Comparison of ENCODE assay signal across 9 mouse cellular contexts in the genomic region with DNA sequence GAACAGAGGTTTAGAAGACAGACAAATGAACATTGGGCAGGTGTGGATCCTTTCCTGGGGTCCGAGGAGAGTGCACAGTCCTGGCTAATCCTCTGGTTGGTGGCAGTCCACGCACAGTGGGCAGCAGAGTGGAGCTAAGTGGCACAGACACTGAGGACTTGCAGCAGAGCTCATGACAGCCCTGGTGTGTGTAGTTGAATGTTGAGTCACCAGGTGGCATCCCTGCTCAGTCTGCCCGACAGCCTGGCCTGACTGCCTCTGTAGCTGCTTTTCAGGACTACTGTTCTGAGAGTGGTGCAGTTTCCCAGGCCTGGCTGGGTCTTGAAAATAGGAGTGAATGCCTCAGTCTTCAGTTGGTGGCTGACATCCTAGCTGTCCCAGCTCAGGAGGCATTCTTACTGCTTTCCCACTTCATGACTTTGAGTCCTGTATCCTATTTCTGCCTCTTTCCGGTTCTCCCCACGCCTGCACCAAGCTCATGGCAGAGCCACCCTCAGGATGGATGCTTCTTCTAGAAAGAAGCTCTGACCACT. TPM values are rescaled to one million over a fixed set of nuclear protein-coding genes. Genes with fewer than 3 reads are reported as not detected.
DNase-seq lines count a peak whose midpoint lies in the region; ATAC-seq and TF ChIP-seq lines count a peak whose summit lies in the region.
"Had no signal": no experiment of that assay in that cellular context is flagged by ENCODE, and none has a peak within 500 bp of the region (broad histone marks: within the 10 kb centered on the region; RNA-seq: fewer than 3 reads in every experiment).

No protein-coding gene starts in this region.

- H3K4me3 ChIP-seq in limb, embryonic 11.5 days (ENCODE audit: low read depth, low read length), result no peak overlapping the region
- H3K4me3 ChIP-seq in limb, embryonic 10.5 days, result no peak overlapping the region
- no peak overlapping the region for H3K4me3 ChIP-seq in lung, postnatal 0 days (ENCODE audit: low read depth, low read length)
- no peak overlapping the region for H3K4me3 ChIP-seq in stomach, embryonic 15.5 days (replicated peaks)
- H3K4me3 ChIP-seq: lung, embryonic 15.5 days had no signal

- no peak overlapping the region for H3K9ac ChIP-seq in limb, embryonic 11.5 days (ENCODE audit: low read length)
- H3K9ac ChIP-seq in lung, postnatal 0 days (replicated peaks; ENCODE audit: low read depth), result no peak overlapping the region
- no peak overlapping the region for H3K9ac ChIP-seq in stomach, embryonic 15.5 days
- H3K9ac ChIP-seq: lung, embryonic 15.5 days had no signal

- H3K27me3 ChIP-seq in limb, embryonic 11.5 days (ENCODE audit: control insufficient read depth, insufficient read depth, low read length), result no peaks in the 10 kb centered on the region
- H3K27me3 ChIP-seq in limb, embryonic 10.5 days (ENCODE audit: low read depth, poor library complexity, severe bottlenecking), result no peaks in the 10 kb centered on the region
- no peaks in the 10 kb centered on the region for H3K27me3 ChIP-seq in lung, postnatal 0 days (replicated peaks; ENCODE audit: insufficient read depth, low read length)
- no peaks in the 10 kb centered on the region for H3K27me3 ChIP-seq in stomach, embryonic 15.5 days (replicated peaks)
- H3K27me3 ChIP-seq: lung, embryonic 15.5 days had no signal

- DNase-seq in limb, embryonic 11.5 days (ENCODE audit: low spot score), result peak; percentile 42
- no peak for DNase-seq in limb, embryonic 10.5 days (ENCODE audit: low spot score)
- peak; percentile 50 to 69 for DNase-seq in cerebellum, postnatal 25 days
- peak; percentile 57 for DNase-seq in kidney, postnatal 14 days
- peak; percentile 56 for DNase-seq in lung, postnatal 0 days (ENCODE audit: low spot score)
- no peak for DNase-seq in urinary bladder, postnatal 4 days (ENCODE audit: low spot score in 2 of 2)

- no peaks in the 10 kb centered on the region for H3K4me1 ChIP-seq in limb, embryonic 11.5 days (ENCODE audit: control insufficient read depth, insufficient read depth, low read length)
- H3K4me1 ChIP-seq in limb, embryonic 10.5 days, result 0 out of 2 replicates have a peak, but pooled peaks cover 6% of the 10 kb centered on the region
- no peaks in the 10 kb centered on the region for H3K4me1 ChIP-seq in lung, postnatal 0 days (ENCODE audit: insufficient read depth, low read depth, low read length)
- H3K4me1 ChIP-seq in stomach, embryonic 15.5 days, result no peaks in the 10 kb centered on the region
- H3K4me1 ChIP-seq: lung, embryonic 15.5 days had no signal

- TF ChIP-seq EP300 in lung, postnatal 0 days (IDR thresholded peaks at IDR 0.05), result no peak

- ATAC-seq in limb, embryonic 11.5 days (ENCODE audit: insufficient number of reproducible peaks, low FRiP score, low TSS enrichment, low read depth), result no peak
- ATAC-seq in granulocyte monocyte progenitor cell, adult 5-6 weeks (replicated peaks; ENCODE audit: poor library complexity, severe bottlenecking), result 0 out of 2 replicates have a peak, but pooled peaks have one; percentile 12
- ATAC-seq in lung, postnatal 0 days, result peak; percentile 34; the same call in 1 of the 2 replicates
- peak; percentile 61; the same call in 1 of the 2 replicates for ATAC-seq in stomach, embryonic 15.5 days (ENCODE audit: insufficient read depth, low FRiP score, low read depth)

- peak; percentile 69 for TF ChIP-seq CTCF in lung, postnatal 0 days (IDR thresholded peaks at IDR 0.05)

- 64% methylated on average over 5 of the region's 5 CpGs for WGBS in limb, embryonic 11.5 days
- WGBS in limb, embryonic 10.5 days, result 58% methylated on average over 5 of the region's 5 CpGs
- 58% methylated on average over 5 of the region's 5 CpGs for WGBS in lung, postnatal 0 days
- WGBS in stomach, embryonic 15.5 days, result 45% methylated on average over 5 of the region's 5 CpGs

- no peak overlapping the region for H3K4me2 ChIP-seq in limb, embryonic 11.5 days (ENCODE audit: low read depth, severe bottlenecking)
- no peak overlapping the region for H3K4me2 ChIP-seq in lung, postnatal 0 days (replicated peaks; ENCODE audit: low read depth, low read length)
- H3K4me2 ChIP-seq in stomach, embryonic 15.5 days, result no peak overlapping the region
- H3K4me2 ChIP-seq: lung, embryonic 15.5 days had no signal

- H3K36me3 ChIP-seq in limb, embryonic 11.5 days (ENCODE audit: control insufficient read depth, insufficient read depth, low read length), result no peaks in the 10 kb centered on the region
- no peaks in the 10 kb centered on the region for H3K36me3 ChIP-seq in limb, embryonic 10.5 days
- no peaks in the 10 kb centered on the region for H3K36me3 ChIP-seq in lung, postnatal 0 days (ENCODE audit: insufficient read depth, low read length)
- no peaks in the 10 kb centered on the region for H3K36me3 ChIP-seq in stomach, embryonic 15.5 days
- H3K36me3 ChIP-seq: lung, embryonic 15.5 days had no signal

- H3K9me3 ChIP-seq in limb, embryonic 11.5 days (ENCODE audit: control insufficient read depth, low read length), result no peaks in the 10 kb centered on the region
- H3K9me3 ChIP-seq in limb, embryonic 10.5 days (replicated peaks), result no peaks in the 10 kb centered on the region
- no peaks in the 10 kb centered on the region for H3K9me3 ChIP-seq in lung, postnatal 0 days (ENCODE audit: low read length)
- no peaks in the 10 kb centered on the region for H3K9me3 ChIP-seq in stomach, embryonic 15.5 days
- H3K9me3 ChIP-seq: lung, embryonic 15.5 days had no signal

- H3K27ac ChIP-seq in limb, embryonic 11.5 days (replicated peaks; ENCODE audit: low read depth, low read length), result no peak overlapping the region
- H3K27ac ChIP-seq in limb, embryonic 10.5 days, result no peak overlapping the region
- no peak overlapping the region for H3K27ac ChIP-seq in lung, postnatal 0 days (ENCODE audit: low read length)
- H3K27ac ChIP-seq in stomach, embryonic 15.5 days, result no peak overlapping the region
- H3K27ac ChIP-seq: lung, embryonic 15.5 days had no signal

RNA-seq across cellular contexts. Expression of gene Acox2, which starts 16.7 kb away (rescaled TPM):
- 0.33 TPM in 1 of 2 replicates, not detected in the other for polyA plus RNA-seq in limb, embryonic 11.5 days (2014; fragmentation: Nextera tagmentation; extraction: Ambion mirVana)
- 0.11 TPM in 1 of 2 replicates, not detected in the other for polyA plus RNA-seq in limb, embryonic 10.5 days (2016; fragmentation: Nextera tagmentation; extraction: Ambion mirVana)
- total RNA-seq in granulocyte monocyte progenitor cell, adult 5-6 weeks (2014; fragmentation: Nextera tagmentation), result not detected in 2 replicates
- total RNA-seq in granulocyte monocyte progenitor cell, adult 5-6 weeks (2017), result not detected in 2 replicates
- polyA plus RNA-seq in lung, postnatal 0 days (2015; fragmentation: Nextera tagmentation; extraction: Ambion mirVana), result 6.3 and 7.2 TPM in 2 replicates
- polyA plus RNA-seq in stomach, embryonic 15.5 days (2015; fragmentation: Nextera tagmentation; extraction: Ambion mirVana), result 2.1 and 3.1 TPM in 2 replicates

RNA-seq across cellular contexts. Expression of gene Kctd6, which starts 28.5 kb away (rescaled TPM):
- polyA plus RNA-seq in limb, embryonic 11.5 days (2014; fragmentation: Nextera tagmentation; extraction: Ambion mirVana), result 16.5 and 17.5 TPM in 2 replicates
- 8.5 and 9.7 TPM in 2 replicates for polyA plus RNA-seq in limb, embryonic 10.5 days (2016; fragmentation: Nextera tagmentation; extraction: Ambion mirVana)
- total RNA-seq in granulocyte monocyte progenitor cell, adult 5-6 weeks (2014; fragmentation: Nextera tagmentation), result 6.6 and 12.7 TPM in 2 replicates
- 6.2 and 6.6 TPM in 2 replicates for total RNA-seq in granulocyte monocyte progenitor cell, adult 5-6 weeks (2017)
- polyA plus RNA-seq in lung, postnatal 0 days (2015; fragmentation: Nextera tagmentation; extraction: Ambion mirVana), result 18.5 and 19.5 TPM in 2 replicates
- polyA plus RNA-seq in stomach, embryonic 15.5 days (2015; fragmentation: Nextera tagmentation; extraction: Ambion mirVana), result 12.9 and 14.2 TPM in 2 replicates

Comparison
In these comparisons a context has a peak if more than half of its experiments do, and no peak if none do; other contexts are left out.
1. DNase-seq: peak in limb, embryonic 11.5 days (single experiment), cerebellum, postnatal 25 days (2 of 2), kidney, postnatal 14 days (single experiment) and lung, postnatal 0 days (single experiment); none in limb, embryonic 10.5 days (single experiment) and urinary bladder, postnatal 4 days (0 of 2).